Mouse (Mus musculus): Measurements from ENCODE around the gene Gcn1l1. TPM values are rescaled to one million over a fixed set of nuclear protein-coding genes. Genes with fewer than 3 reads are reported as not detected.
A peak's percentile ranks its signal among the peaks of the same experiment; 100 is the strongest.

Gene Gcn1l1
- polyA plus RNA-seq, 1 experiment from 2014 or later, result 39.6 TPM

- Histone ChIP-seq H3K4me1 (ENCODE audit: control insufficient read depth, insufficient read depth, low read length) (peaks cover 52% of the 10 kb centered on the region), H3K27me3 (ENCODE audit: control insufficient read depth, insufficient read depth, low read length) (no peaks in the 10 kb centered on the region), H3K9me3 (ENCODE audit: control insufficient read depth, low read length) (no peaks in the 10 kb centered on the region), H3K27ac (replicated peaks; ENCODE audit: low read depth, low read length) (peak overlapping the region; percentile 72), H3K36me3 (ENCODE audit: control insufficient read depth, insufficient read depth, low read length) (no peaks in the 10 kb centered on the region), H3K4me2 (ENCODE audit: low read depth, severe bottlenecking) (no peak overlapping the region), H3K9ac (ENCODE audit: low read length) (no peak overlapping the region), H3K4me3 (ENCODE audit: low read depth, low read length) (no peak overlapping the region)
- DNase-seq (ENCODE audit: low spot score), result no peak
- ATAC-seq (ENCODE audit: insufficient number of reproducible peaks, low FRiP score, low TSS enrichment, low read depth), result no peak
- 61% methylated on average over 4 of the region's 4 CpGs for WGBS
These were observed 42.5 kb upstream of the Gcn1l1 start for GRCm38 (mm10) chr5:115522531-115522930.

GRCm38 (mm10) chr5:115522981-115523499 lies 42.0 kb upstream of the Gcn1l1 start:
- ATAC-seq (ENCODE audit: insufficient number of reproducible peaks, low FRiP score, low TSS enrichment, low read depth), result no peak
- no peak overlapping the region for H3K9ac ChIP-seq (ENCODE audit: low read length)
- no peaks in the 10 kb centered on the region for H3K27me3 ChIP-seq (ENCODE audit: control insufficient read depth, insufficient read depth, low read length)
- DNase-seq (ENCODE audit: low spot score), result no peak
- H3K4me3 ChIP-seq (ENCODE audit: low read depth, low read length), result no peak overlapping the region
- peaks cover 52% of the 10 kb centered on the region for H3K4me1 ChIP-seq (ENCODE audit: control insufficient read depth, insufficient read depth, low read length)
- no peak overlapping the region for H3K4me2 ChIP-seq (ENCODE audit: low read depth, severe bottlenecking)
- no peaks in the 10 kb centered on the region for H3K9me3 ChIP-seq (ENCODE audit: control insufficient read depth, low read length)
- H3K36me3 ChIP-seq (ENCODE audit: control insufficient read depth, insufficient read depth, low read length), result no peaks in the 10 kb centered on the region
- peak overlapping the region; percentile 72 for H3K27ac ChIP-seq (replicated peaks; ENCODE audit: low read depth, low read length)
- WGBS, result 68% methylated on average over 15 of the region's 15 CpGs

DNA sequence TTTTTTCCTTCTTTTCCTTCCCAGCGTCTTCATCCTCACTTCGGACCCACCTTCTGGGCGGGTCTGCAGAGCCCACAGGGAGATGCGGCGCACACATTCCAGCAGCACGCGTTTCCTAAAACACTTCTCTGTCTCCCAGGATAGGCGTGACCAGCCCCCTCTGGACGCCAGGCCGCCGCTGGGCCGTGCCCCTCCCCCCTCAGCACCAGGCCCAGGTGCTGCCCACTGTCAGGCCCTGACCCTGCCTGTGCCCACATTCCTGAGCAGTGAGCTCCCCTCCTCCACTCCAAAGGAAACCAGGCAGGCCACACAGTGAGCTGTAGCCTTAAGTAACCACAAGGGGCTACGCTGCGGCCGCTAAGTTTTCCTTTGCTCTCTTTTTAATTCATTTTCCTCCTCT lies 41.1 kb upstream of the Gcn1l1 start:
- ATAC-seq (ENCODE audit: insufficient number of reproducible peaks, low FRiP score, low TSS enrichment, low read depth), result peak; percentile 79
- Histone ChIP-seq H3K36me3 (ENCODE audit: control insufficient read depth, insufficient read depth, low read length) (no peaks in the 10 kb centered on the region), H3K4me1 (ENCODE audit: control insufficient read depth, insufficient read depth, low read length) (peaks cover 56% of the 10 kb centered on the region), H3K4me3 (ENCODE audit: low read depth, low read length) (0 out of 2 replicates have a peak overlapping the region, but pooled peaks have one; percentile 14), H3K27ac (replicated peaks; ENCODE audit: low read depth, low read length) (peak overlapping the region; percentile 68), H3K4me2 (ENCODE audit: low read depth, severe bottlenecking) (peak overlapping the region; percentile 45; the same call in 1 of the 2 replicates), H3K27me3 (ENCODE audit: control insufficient read depth, insufficient read depth, low read length) (no peaks in the 10 kb centered on the region), H3K9me3 (ENCODE audit: control insufficient read depth, low read length) (no peaks in the 10 kb centered on the region), H3K9ac (ENCODE audit: low read length) (peak overlapping the region; percentile 40; the same call in 1 of the 2 replicates)
- peak; percentile 75 for DNase-seq (ENCODE audit: low spot score)
- WGBS, result 6% methylated on average over 15 of the region's 15 CpGs

DNA sequence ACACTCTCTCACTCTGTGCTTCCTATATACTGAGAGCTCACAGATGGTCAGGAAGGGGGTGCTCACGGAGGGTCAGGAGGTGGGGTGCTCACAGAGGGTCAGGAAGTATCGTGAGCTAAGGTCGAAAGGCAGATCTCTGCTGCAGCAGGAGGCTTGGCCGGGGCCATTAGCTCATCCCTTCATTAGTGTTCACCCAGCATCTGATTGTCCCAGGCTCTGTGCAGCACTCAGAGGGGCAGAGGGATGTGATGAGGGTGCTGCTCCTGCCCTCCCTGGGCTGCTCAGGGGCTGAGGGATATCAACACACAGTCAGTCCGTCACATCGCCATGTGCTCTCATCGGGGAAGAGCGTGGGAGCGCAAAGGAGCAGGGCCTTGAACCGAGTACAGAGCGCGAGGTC lies 40.6 kb upstream of the Gcn1l1 start:
- peak overlapping the region; percentile 45; the same call in 1 of the 2 replicates for H3K4me2 ChIP-seq (ENCODE audit: low read depth, severe bottlenecking)
- H3K4me3 ChIP-seq (ENCODE audit: low read depth, low read length), result no peak overlapping the region
- no peaks in the 10 kb centered on the region for H3K27me3 ChIP-seq (ENCODE audit: control insufficient read depth, insufficient read depth, low read length)
- H3K9me3 ChIP-seq (ENCODE audit: control insufficient read depth, low read length), result no peaks in the 10 kb centered on the region
- H3K27ac ChIP-seq (replicated peaks; ENCODE audit: low read depth, low read length), result peak overlapping the region; percentile 68
- peak; percentile 35; the same call in 1 of the 2 replicates for ATAC-seq (ENCODE audit: insufficient number of reproducible peaks, low FRiP score, low TSS enrichment, low read depth)
- no peaks in the 10 kb centered on the region for H3K36me3 ChIP-seq (ENCODE audit: control insufficient read depth, insufficient read depth, low read length)
- no peak overlapping the region; the same call in 1 of the 2 replicates for H3K9ac ChIP-seq (ENCODE audit: low read length)
- DNase-seq (ENCODE audit: low spot score), result no peak
- H3K4me1 ChIP-seq (ENCODE audit: control insufficient read depth, insufficient read depth, low read length), result peaks cover 61% of the 10 kb centered on the region
- 42% methylated on average over 12 of the region's 12 CpGs for WGBS

DNA sequence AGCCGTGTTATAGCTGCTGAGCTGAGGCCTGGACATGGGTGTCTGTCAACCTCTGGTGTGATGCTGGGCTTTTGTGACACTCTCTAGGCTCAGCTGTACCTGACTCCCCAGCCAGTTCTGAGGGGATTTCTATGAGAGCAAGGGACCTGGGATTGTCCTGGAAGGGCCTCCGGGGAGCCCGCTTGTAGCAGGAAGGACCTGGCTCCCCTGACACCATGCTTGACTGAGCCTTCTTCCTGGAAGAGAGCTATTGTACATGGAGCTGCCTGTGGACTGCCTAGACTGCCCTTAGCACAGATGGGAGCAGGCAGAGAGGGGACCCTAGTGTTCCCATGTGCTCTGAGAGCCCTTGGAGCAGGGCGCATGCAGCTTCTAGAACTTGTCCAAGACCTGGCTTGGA lies 39.6 kb upstream of the Gcn1l1 start:
- no peak overlapping the region for H3K9ac ChIP-seq (ENCODE audit: low read length)
- WGBS, result 84% methylated on average over 4 of the region's 4 CpGs
- DNase-seq (ENCODE audit: low spot score) (no peak), ATAC-seq (ENCODE audit: insufficient number of reproducible peaks, low FRiP score, low TSS enrichment, low read depth) (no peak)
- no peak overlapping the region for H3K4me2 ChIP-seq (ENCODE audit: low read depth, severe bottlenecking)
- H3K27me3 ChIP-seq (ENCODE audit: control insufficient read depth, insufficient read depth, low read length), result no peaks in the 10 kb centered on the region
- peaks cover 64% of the 10 kb centered on the region for H3K4me1 ChIP-seq (ENCODE audit: control insufficient read depth, insufficient read depth, low read length)
- H3K36me3 ChIP-seq (ENCODE audit: control insufficient read depth, insufficient read depth, low read length), result no peaks in the 10 kb centered on the region
- no peak overlapping the region for H3K27ac ChIP-seq (replicated peaks; ENCODE audit: low read depth, low read length)
- H3K4me3 ChIP-seq (ENCODE audit: low read depth, low read length), result no peak overlapping the region
- no peaks in the 10 kb centered on the region for H3K9me3 ChIP-seq (ENCODE audit: control insufficient read depth, low read length)

GRCm38 (mm10) chr5:115525943-115526342 lies 39.1 kb upstream of the Gcn1l1 start:
- Histone ChIP-seq H3K27me3 (ENCODE audit: control insufficient read depth, insufficient read depth, low read length) (no peaks in the 10 kb centered on the region), H3K4me2 (ENCODE audit: low read depth, severe bottlenecking) (no peak overlapping the region), H3K36me3 (ENCODE audit: control insufficient read depth, insufficient read depth, low read length) (no peaks in the 10 kb centered on the region), H3K4me1 (ENCODE audit: control insufficient read depth, insufficient read depth, low read length) (peaks cover 62% of the 10 kb centered on the region), H3K9me3 (ENCODE audit: control insufficient read depth, low read length) (no peaks in the 10 kb centered on the region), H3K4me3 (ENCODE audit: low read depth, low read length) (no peak overlapping the region), H3K27ac (replicated peaks; ENCODE audit: low read depth, low read length) (peak overlapping the region; percentile 42; the same call in 1 of the 2 replicates), H3K9ac (ENCODE audit: low read length) (no peak overlapping the region; the same call in 1 of the 2 replicates)
- ATAC-seq (ENCODE audit: insufficient number of reproducible peaks, low FRiP score, low TSS enrichment, low read depth) (no peak), DNase-seq (ENCODE audit: low spot score) (no peak)
- WGBS, result 83% methylated on average over 9 of the region's 9 CpGs

DNA sequence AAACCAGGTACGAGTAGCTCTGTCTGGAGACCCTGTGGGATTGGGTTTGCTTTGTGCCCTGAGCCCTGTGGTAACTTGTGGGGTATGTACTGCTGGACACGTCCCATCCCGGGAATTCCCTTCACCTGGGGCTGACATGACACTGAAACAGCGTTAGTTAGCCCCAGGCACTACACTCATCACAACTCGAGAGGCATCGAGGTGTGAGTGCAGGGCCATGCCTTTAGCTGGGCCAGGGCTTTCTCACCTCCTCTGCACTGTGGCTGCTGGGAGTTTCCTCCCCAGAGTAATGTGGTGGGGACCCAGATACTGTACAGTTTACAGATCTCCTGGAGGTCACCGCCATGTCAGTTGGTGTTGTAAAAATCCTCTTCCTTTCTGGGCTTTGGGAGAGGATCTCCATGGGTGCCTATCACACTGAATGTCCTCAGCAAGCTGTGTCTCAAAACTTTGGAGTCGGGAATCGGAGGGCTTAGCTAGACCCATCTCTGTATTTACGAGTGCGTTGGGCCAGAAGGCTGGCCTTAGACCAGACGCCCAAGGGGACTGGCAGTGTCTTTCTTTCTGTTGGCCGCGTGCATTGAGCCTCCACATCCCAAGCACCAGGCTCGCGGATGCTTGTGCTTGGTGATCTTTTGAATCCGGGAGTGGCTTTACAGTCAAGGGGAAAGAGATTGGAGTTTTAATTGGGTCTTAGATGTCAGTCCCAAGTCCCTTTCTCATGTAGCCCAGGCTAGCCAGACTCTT lies 38.4 kb upstream of the Gcn1l1 start:
- Histone ChIP-seq H3K27me3 (ENCODE audit: control insufficient read depth, insufficient read depth, low read length) (no peaks in the 10 kb centered on the region), H3K9ac (ENCODE audit: low read length) (no peak overlapping the region; the same call in 1 of the 2 replicates), H3K27ac (replicated peaks; ENCODE audit: low read depth, low read length) (peak overlapping the region; percentile 42; the same call in 1 of the 2 replicates), H3K9me3 (ENCODE audit: control insufficient read depth, low read length) (no peaks in the 10 kb centered on the region), H3K4me1 (ENCODE audit: control insufficient read depth, insufficient read depth, low read length) (peaks cover 67% of the 10 kb centered on the region), H3K4me2 (ENCODE audit: low read depth, severe bottlenecking) (no peak overlapping the region), H3K36me3 (ENCODE audit: control insufficient read depth, insufficient read depth, low read length) (no peaks in the 10 kb centered on the region), H3K4me3 (ENCODE audit: low read depth, low read length) (no peak overlapping the region)
- ATAC-seq (ENCODE audit: insufficient number of reproducible peaks, low FRiP score, low TSS enrichment, low read depth) (no peak), DNase-seq (ENCODE audit: low spot score) (no peak)
- WGBS, result 88% methylated on average over 17 of the region's 17 CpGs

- Histone ChIP-seq H3K27me3 (ENCODE audit: control insufficient read depth, insufficient read depth, low read length) (no peaks in the 10 kb centered on the region), H3K9me3 (ENCODE audit: control insufficient read depth, low read length) (no peaks in the 10 kb centered on the region), H3K4me3 (ENCODE audit: low read depth, low read length) (no peak overlapping the region), H3K4me1 (ENCODE audit: control insufficient read depth, insufficient read depth, low read length) (peaks cover 64% of the 10 kb centered on the region), H3K36me3 (ENCODE audit: control insufficient read depth, insufficient read depth, low read length) (no peaks in the 10 kb centered on the region), H3K9ac (ENCODE audit: low read length) (no peak overlapping the region), H3K27ac (replicated peaks; ENCODE audit: low read depth, low read length) (no peak overlapping the region), H3K4me2 (ENCODE audit: low read depth, severe bottlenecking) (no peak overlapping the region)
- no peak for DNase-seq (ENCODE audit: low spot score)
- ATAC-seq (ENCODE audit: insufficient number of reproducible peaks, low FRiP score, low TSS enrichment, low read depth), result no peak
- 89% methylated on average over 5 of the region's 5 CpGs for WGBS
These were observed 36.9 kb upstream of the Gcn1l1 start for GRCm38 (mm10) chr5:115528128-115528527.
